Mouse (Mus musculus): ENCODE data around the gene Nav2. TPM values are rescaled to one million over a fixed set of nuclear protein-coding genes. Genes with fewer than 3 reads are reported as not detected.

Nav2 gene
- total and polyA plus RNA-seq, 3 experiments = 2.0 to 2.7 TPM; not detected in 1

DNA sequence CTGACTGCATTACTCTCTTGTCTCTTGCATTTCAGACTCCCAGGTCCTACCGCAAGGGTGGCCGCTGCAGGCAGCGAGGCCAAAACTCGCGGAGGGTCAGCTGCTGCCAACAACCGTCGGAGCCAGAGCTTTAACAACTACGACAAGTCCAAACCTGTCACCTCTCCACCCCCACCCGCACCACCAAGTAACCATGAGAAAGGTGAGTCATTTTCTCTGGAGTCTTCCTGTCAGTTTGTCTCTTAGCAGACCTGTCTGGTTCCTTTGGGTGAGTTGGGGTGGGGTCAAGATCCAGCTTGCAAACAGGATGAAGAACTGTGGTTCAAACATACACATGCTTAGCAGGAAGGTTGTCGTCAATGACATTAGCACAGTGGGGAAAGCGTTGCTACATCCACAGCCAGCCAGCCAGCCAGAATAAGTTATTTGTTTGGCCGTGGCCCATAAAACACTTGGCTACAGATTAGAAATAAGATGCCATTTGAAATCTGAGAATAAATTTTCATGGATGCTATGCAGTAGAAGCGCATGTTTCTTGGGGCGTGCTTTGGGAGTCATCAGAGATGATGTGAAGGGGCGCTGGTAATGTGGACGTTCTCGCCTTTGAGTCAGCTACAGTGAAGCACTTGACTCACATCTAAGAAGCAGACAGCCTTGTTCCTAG lies 511.8 kb downstream of the Nav2 start:
- no peaks in the 10 kb centered on the region for H3K79me2 ChIP-seq (ENCODE audit: control insufficient read depth, insufficient read depth, low read length, poor library complexity)
- no peak overlapping the region for H3K9ac ChIP-seq (ENCODE audit: control insufficient read depth, low read depth, low read length, poor library complexity, severe bottlenecking)
- no peaks in the 10 kb centered on the region for H3K27me3 ChIP-seq (ENCODE audit: control insufficient read depth in 1 of 2, insufficient read depth in 2 of 2, low read length in 2 of 2)
- no peak overlapping the region for H3K27ac ChIP-seq (ENCODE audit: control insufficient read depth, low read depth, low read length)
- TF ChIP-seq BHLHE40 (IDR thresholded peaks at IDR 0.05; ENCODE audit: borderline replicate concordance, low read depth, low read length) (no peak), CTCF (IDR thresholded peaks at IDR 0.05 in 2 of 3, conservative IDR thresholded peaks at IDR 0.05 in 1 of 3; ENCODE audit: control insufficient read depth in 1 of 3, insufficient read depth in 1 of 3, low read depth in 2 of 3, low read length in 3 of 3, poor library complexity in 1 of 3, severe bottlenecking in 1 of 3) (no peak), SIN3A (IDR thresholded peaks at IDR 0.05; ENCODE audit: low read length) (no peak), POLR2AphosphoS5 (IDR thresholded peaks at IDR 0.05; ENCODE audit: borderline replicate concordance, low read depth, low read length) (no peak), MAFK (IDR thresholded peaks at IDR 0.05; ENCODE audit: borderline replicate concordance, low read depth, low read length) (no peak), USF1 (IDR thresholded peaks at IDR 0.05; ENCODE audit: low read depth, low read length) (no peak), ZC3H11A (IDR thresholded peaks at IDR 0.05; ENCODE audit: low read depth, low read length) (no peak), NRF1 (IDR thresholded peaks at IDR 0.05; ENCODE audit: insufficient read depth, low read depth, low read length, poor library complexity, severe bottlenecking) (no peak), TCF12 (IDR thresholded peaks at IDR 0.05; ENCODE audit: low read depth, low read length) (no peak), MAZ (IDR thresholded peaks at IDR 0.05; ENCODE audit: low read depth, low read length) (no peak), ETS1 (IDR thresholded peaks at IDR 0.05; ENCODE audit: low read depth, low read length) (no peak), CHD1 (IDR thresholded peaks at IDR 0.05; ENCODE audit: low read depth, low read length) (no peak)
- H3K9me3 ChIP-seq (replicated peaks; ENCODE audit: insufficient read depth, low read length) = no peaks in the 10 kb centered on the region
- H3K4me3 ChIP-seq (ENCODE audit: control insufficient read depth in 1 of 2, insufficient read depth in 1 of 2, low read depth in 2 of 2, low read length in 2 of 2) = no peak overlapping the region
- H3K4me1 ChIP-seq (ENCODE audit: control insufficient read depth in 1 of 2, insufficient read depth in 2 of 2, low read length in 2 of 2) = no peaks in the 10 kb centered on the region
- no peak for DNase-seq (ENCODE audit: low read depth, low spot score)
- no peaks in the 10 kb centered on the region for H3K36me3 ChIP-seq (ENCODE audit: control insufficient read depth in 1 of 2, insufficient read depth in 2 of 2, low read length in 2 of 2)

DNA sequence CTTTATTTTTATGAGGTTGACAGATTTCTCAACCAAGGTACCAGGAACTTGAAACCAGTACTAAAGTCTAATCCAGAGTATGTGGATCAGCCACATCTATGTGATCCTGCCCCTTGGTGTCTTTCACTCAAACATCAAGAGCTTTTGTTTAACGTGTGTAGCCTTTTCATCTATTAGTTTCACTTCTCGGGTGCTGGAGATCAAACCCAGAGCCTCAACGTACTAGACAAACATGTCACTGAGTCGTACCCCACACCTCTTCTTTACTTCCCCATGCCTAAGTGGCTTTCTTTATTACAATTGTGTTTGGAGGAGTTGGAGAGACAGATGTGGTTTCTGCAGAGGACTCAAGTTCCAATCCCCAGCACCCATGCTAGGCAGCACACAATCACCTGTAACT lies 512.7 kb downstream of the Nav2 start:
- no peak overlapping the region for H3K9ac ChIP-seq (ENCODE audit: control insufficient read depth, low read depth, low read length, poor library complexity, severe bottlenecking)
- H3K27ac ChIP-seq (ENCODE audit: control insufficient read depth, low read depth, low read length) = no peak overlapping the region
- no peak for TF ChIP-seq JUND (IDR thresholded peaks at IDR 0.05; ENCODE audit: low read depth, low read length)
- no peak for TF ChIP-seq CHD2 (IDR thresholded peaks at IDR 0.05; ENCODE audit: low read length)
- TF ChIP-seq KAT2A (conservative IDR thresholded peaks at IDR 0.05; ENCODE audit: low read depth, low read length) = no peak
- TF ChIP-seq NELFE (IDR thresholded peaks at IDR 0.05; ENCODE audit: low read depth, low read length) = no peak
- no peak for TF ChIP-seq NRF1 (IDR thresholded peaks at IDR 0.05; ENCODE audit: insufficient read depth, low read depth, low read length, poor library complexity, severe bottlenecking)
- TF ChIP-seq ZMIZ1 (IDR thresholded peaks at IDR 0.05; ENCODE audit: low read depth, low read length) = no peak
- TF ChIP-seq EP300 (IDR thresholded peaks at IDR 0.05; ENCODE audit: low read depth in 1 of 2, low read length in 2 of 2) = no peak
- no peak for TF ChIP-seq TAL1 (IDR thresholded peaks at IDR 0.05; ENCODE audit: low read length)
- TF ChIP-seq USF1 (IDR thresholded peaks at IDR 0.05; ENCODE audit: low read depth, low read length) = no peak
- no peak for TF ChIP-seq ZC3H11A (IDR thresholded peaks at IDR 0.05; ENCODE audit: low read depth, low read length)
- no peak for TF ChIP-seq MXI1 (IDR thresholded peaks at IDR 0.05; ENCODE audit: low read depth, low read length)
- TF ChIP-seq SIN3A (IDR thresholded peaks at IDR 0.05; ENCODE audit: low read length) = no peak
- TF ChIP-seq HCFC1 (IDR thresholded peaks at IDR 0.05; ENCODE audit: low read depth, low read length) = no peak
- H3K79me2 ChIP-seq (ENCODE audit: control insufficient read depth, insufficient read depth, low read length, poor library complexity) = no peaks in the 10 kb centered on the region
- no peak for DNase-seq (ENCODE audit: low read depth, low spot score)
- no peaks in the 10 kb centered on the region for H3K36me3 ChIP-seq (ENCODE audit: control insufficient read depth in 1 of 2, insufficient read depth in 2 of 2, low read length in 2 of 2)
- no peaks in the 10 kb centered on the region for H3K4me1 ChIP-seq (ENCODE audit: control insufficient read depth in 1 of 2, insufficient read depth in 2 of 2, low read length in 2 of 2)
- no peaks in the 10 kb centered on the region for H3K27me3 ChIP-seq (ENCODE audit: control insufficient read depth in 1 of 2, insufficient read depth in 2 of 2, low read length in 2 of 2)
- H3K9me3 ChIP-seq (replicated peaks; ENCODE audit: insufficient read depth, low read length) = no peaks in the 10 kb centered on the region
- no peak overlapping the region for H3K4me3 ChIP-seq (ENCODE audit: control insufficient read depth in 1 of 2, insufficient read depth in 1 of 2, low read depth in 2 of 2, low read length in 2 of 2)

All from MEL (cell line).